Mouse (Mus musculus) testis, adult 2 months (tissue): ENCODE results near the gene Slc18a2. TPM values are rescaled to one million over a fixed set of nuclear protein-coding genes. Genes with fewer than 3 reads are reported as not detected.

Experiments used
- H3K27ac ChIP-seq: fragments of 200-500 bp; 2 replicates; pipeline ENCODE4 v1.5.1; 2012; ENCODE audit warnings: low read depth, low read length; ENCODE audit not compliant: control insufficient read depth, insufficient read depth
- H3K27me3 ChIP-seq: fragments of 200-500 bp; 2 replicates; pipeline ENCODE4 v1.6.1; 2012; ENCODE audit warnings: mild to moderate bottlenecking, low read length, moderate library complexity; ENCODE audit not compliant: control insufficient read depth, insufficient read depth
- H3K36me3 ChIP-seq: fragments of 200-500 bp; 2 replicates; pipeline ENCODE4 v1.6.1; 2012; ENCODE audit warnings: mild to moderate bottlenecking, low read length; ENCODE audit not compliant: control insufficient read depth, insufficient read depth
- H3K4me1 ChIP-seq: fragments of 200-500 bp; 2 replicates; pipeline ENCODE4 v1.6.1; 2012; ENCODE audit warnings: low read length; ENCODE audit not compliant: control insufficient read depth, insufficient read depth
- H3K4me3 ChIP-seq: fragments of 200-500 bp; 2 replicates; pipeline ENCODE4 v1.5.1; 2012; ENCODE audit warnings: low read depth, mild to moderate bottlenecking, low read length, moderate library complexity, mixed read lengths; ENCODE audit not compliant: control insufficient read depth
- CTCF ChIP-seq: fragments of 200-500 bp; IDR thresholded peaks from 2 replicates; pipeline ENCODE4 v1.5.1; 2012; ENCODE audit warnings: low read depth, mild to moderate bottlenecking, inconsistent platforms, low read length, moderate library complexity; ENCODE audit not compliant: control insufficient read depth, insufficient read depth, insufficient replicate concordance
- POLR2A ChIP-seq: fragments of 200-500 bp; IDR thresholded peaks from 2 replicates; pipeline ENCODE4 v1.6.1; 2012; ENCODE audit warnings: low read depth, mild to moderate bottlenecking, inconsistent platforms, low read length, moderate library complexity; ENCODE audit not compliant: control insufficient read depth
- polyA plus RNA-seq: library from polyadenylated mRNA; depleted of rRNA; stranded (reverse); fragments of >200 nt; gene quantifications from 2 replicates; pipeline ENCODE4 v1.2.3, GENCODE M21; 2012

The Slc18a2 gene
- polyA plus RNA-seq, 1 experiment: 0.35 TPM

- TF ChIP-seq CTCF: no peak
- TF ChIP-seq POLR2A: no peak
Observed at GRCm38 (mm10) chr19:59273190-59273589, 12.5 kb downstream of the Slc18a2 start.

GRCm38 (mm10) chr19:59276354-59276753 is 15.7 kb downstream of the Slc18a2 start:
- Histone ChIP-seq H3K4me3 (no peak overlapping the region), H3K27ac (no peak overlapping the region), H3K4me1 (no peaks in the 10 kb centered on the region), H3K27me3 (no peaks in the 10 kb centered on the region), H3K36me3 (no peaks in the 10 kb centered on the region)
- TF ChIP-seq CTCF (no peak), POLR2A (no peak)

More at GRCm38 (mm10) chr19:59273190-59273589, 12.5 kb downstream of the Slc18a2 start:
- Histone ChIP-seq H3K4me3 (no peak overlapping the region), H3K36me3 (no peaks in the 10 kb centered on the region), H3K27me3 (no peaks in the 10 kb centered on the region), H3K4me1 (no peaks in the 10 kb centered on the region), H3K27ac (no peak overlapping the region)

GRCm38 (mm10) chr19:59280841-59281240 is 20.1 kb downstream of the Slc18a2 start:
- TF ChIP-seq CTCF (no peak), POLR2A (no peak)
- Histone ChIP-seq H3K27me3 (no peaks in the 10 kb centered on the region), H3K27ac (no peak overlapping the region), H3K36me3 (no peaks in the 10 kb centered on the region), H3K4me3 (no peak overlapping the region), H3K4me1 (no peaks in the 10 kb centered on the region)

DNA sequence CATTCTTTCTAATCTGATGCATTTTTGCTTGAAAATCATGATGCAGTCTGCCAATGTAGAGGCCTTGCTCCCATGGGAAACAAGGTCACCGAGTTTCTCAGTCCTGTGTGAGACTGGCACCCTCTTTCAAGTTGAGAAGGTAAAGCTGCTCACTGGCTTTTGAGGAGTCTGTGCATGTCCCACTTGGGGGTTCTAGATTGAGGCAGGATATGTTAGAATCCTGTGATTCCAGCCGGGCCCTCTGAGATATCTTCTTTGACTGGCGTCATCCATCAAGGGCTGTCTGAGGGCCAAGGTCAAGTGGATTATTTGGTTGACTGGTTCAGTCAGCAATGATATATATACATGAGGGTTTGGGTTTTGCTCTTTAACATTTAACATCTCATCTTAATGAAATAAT is 21.3 kb downstream of the Slc18a2 start:
- Histone ChIP-seq H3K36me3 (no peaks in the 10 kb centered on the region), H3K4me1 (no peaks in the 10 kb centered on the region), H3K4me3 (no peak overlapping the region), H3K27ac (no peak overlapping the region), H3K27me3 (no peaks in the 10 kb centered on the region)
- TF ChIP-seq CTCF: no peak
- TF ChIP-seq POLR2A: no peak

DNA sequence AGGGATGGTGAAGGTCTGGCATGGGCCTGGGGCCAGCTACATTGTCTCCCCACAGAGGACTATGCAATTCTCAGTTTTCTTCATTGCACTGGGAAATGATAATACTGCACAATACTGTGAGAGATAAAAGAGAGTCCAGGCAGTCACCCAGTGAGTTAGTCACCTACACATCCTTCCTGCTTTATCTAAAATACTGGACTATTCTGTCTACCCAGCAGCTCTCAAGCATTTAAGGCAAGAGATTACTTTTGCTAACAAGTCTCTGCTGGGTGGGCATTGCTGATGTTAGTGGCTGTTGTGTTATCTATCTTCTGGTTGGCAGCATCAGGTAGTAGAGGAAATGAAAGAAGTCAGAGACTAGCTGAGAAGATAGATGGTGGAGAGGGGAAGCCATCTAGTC is 28.3 kb downstream of the Slc18a2 start:
- no peak for TF ChIP-seq CTCF
- TF ChIP-seq POLR2A: no peak

GRCm38 (mm10) chr19:59289811-59290210 is 29.1 kb downstream of the Slc18a2 start:
- H3K27me3 ChIP-seq: no peaks in the 10 kb centered on the region
- H3K4me1 ChIP-seq: no peaks in the 10 kb centered on the region
- TF ChIP-seq POLR2A (no peak), CTCF (no peak)
- no peaks in the 10 kb centered on the region for H3K36me3 ChIP-seq
- H3K27ac ChIP-seq: no peak overlapping the region
- no peak overlapping the region for H3K4me3 ChIP-seq

More for the DNA sequence above, 28.3 kb downstream of the Slc18a2 start:
- no peaks in the 10 kb centered on the region for H3K4me1 ChIP-seq
- H3K27me3 ChIP-seq: no peaks in the 10 kb centered on the region
- no peak overlapping the region for H3K4me3 ChIP-seq
- H3K36me3 ChIP-seq: no peaks in the 10 kb centered on the region
- H3K27ac ChIP-seq: no peak overlapping the region

DNA sequence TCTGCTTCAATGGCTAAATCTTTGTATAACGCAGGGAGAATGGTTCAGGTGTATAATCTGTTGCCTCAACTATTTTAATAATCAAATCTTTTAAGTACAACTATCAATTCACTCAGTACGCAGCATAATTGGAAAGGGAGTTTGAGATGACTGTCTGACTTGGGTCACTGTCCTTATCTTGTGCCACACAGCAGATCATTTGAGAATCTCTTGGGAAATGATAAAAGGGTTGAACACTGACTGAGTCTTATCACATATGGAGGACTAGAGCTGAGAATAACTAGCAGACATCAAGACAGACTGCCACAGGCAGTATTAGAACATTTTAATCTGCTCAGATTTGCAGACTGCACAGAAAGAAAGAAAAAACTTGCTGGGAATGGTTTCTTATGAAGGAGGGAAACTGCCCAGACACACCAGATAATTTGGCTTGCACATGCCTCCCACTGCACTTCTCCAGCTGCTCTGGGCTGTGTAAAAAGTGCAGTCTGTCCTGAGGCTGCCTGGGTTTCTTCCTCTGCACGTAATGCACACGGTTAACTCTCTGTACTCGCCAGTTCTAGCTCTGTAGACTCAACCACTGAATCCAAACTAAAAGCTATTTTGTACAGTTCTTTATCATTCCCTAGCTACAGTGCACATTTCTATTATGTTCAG is 31.6 kb downstream of the Slc18a2 start:
- Histone ChIP-seq H3K4me1 (no peaks in the 10 kb centered on the region), H3K27ac (no peak overlapping the region), H3K36me3 (no peaks in the 10 kb centered on the region), H3K27me3 (no peaks in the 10 kb centered on the region), H3K4me3 (no peak overlapping the region)
- no peak for TF ChIP-seq POLR2A

DNA sequence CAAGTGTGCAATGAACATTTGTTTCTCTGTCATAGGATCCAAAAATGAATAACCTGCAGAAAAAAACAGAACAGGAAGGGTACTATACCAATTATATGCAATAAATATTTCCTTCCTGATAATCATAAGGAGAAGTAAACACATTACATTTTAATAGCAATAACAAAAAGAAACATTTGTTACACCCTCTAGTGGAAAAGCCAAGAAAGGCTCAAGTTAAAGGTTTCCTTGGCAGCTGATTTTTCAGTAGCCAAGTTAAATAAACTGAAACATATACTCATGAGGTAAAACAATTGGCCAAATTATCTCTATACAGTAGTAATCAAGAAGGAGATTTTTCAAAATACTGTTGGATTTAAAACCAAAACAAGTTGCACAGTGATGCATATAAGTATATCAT is 54.6 kb downstream of the Slc18a2 start:
- Histone ChIP-seq H3K27me3 (no peaks in the 10 kb centered on the region), H3K27ac (no peak overlapping the region), H3K4me1 (no peaks in the 10 kb centered on the region), H3K4me3 (no peak overlapping the region), H3K36me3 (no peaks in the 10 kb centered on the region)
- TF ChIP-seq POLR2A: no peak
- no peak for TF ChIP-seq CTCF
